Mouse (Mus musculus) embryo, embryonic 10.5 days (tissue): ENCODE measurements at regions not wholly inside any gene's neighbourhood (a gene's known extent, or its start where the extent isn't known, plus 50 kb on each side); places are given as distances from the start of the nearest gene placed in this dataset.

Experiments used
- DNase-seq: peaks from one replicate; pipeline ENCODE4 v3.0.0-alpha.2; 2015; ENCODE audit warnings: low spot score

GRCm38 (mm10) chr4:73051511-73051910 lies 199.1 kb upstream of the Aldoart1 start:
- DNase-seq = no peak

- no peak for DNase-seq
These were observed 195.4 kb upstream of the Aldoart1 start for GRCm38 (mm10) chr4:73047804-73048203.

GRCm38 (mm10) chr4:73044356-73044755 lies 191.9 kb upstream of the Aldoart1 start:
- no peak for DNase-seq

GRCm38 (mm10) chr4:73042672-73043071 lies 190.2 kb upstream of the Aldoart1 start:
- peak; percentile 81 for DNase-seq

- DNase-seq = no peak
These were observed 189.1 kb upstream of the Aldoart1 start for GRCm38 (mm10) chr4:73041486-73041885.

GRCm38 (mm10) chr4:72997686-72998085 lies 145.3 kb upstream of the Aldoart1 start:
- DNase-seq = no peak

GRCm38 (mm10) chr4:72996102-72996501 lies 143.7 kb upstream of the Aldoart1 start:
- DNase-seq = no peak

- peak; percentile 77 for DNase-seq
These were observed 94.0 kb upstream of the Aldoart1 start for GRCm38 (mm10) chr4:72946369-72946981.

- DNase-seq = no peak
These were observed 71.0 kb upstream of the Aldoart1 start for GRCm38 (mm10) chr4:72923396-72923795.

- DNase-seq = no peak
These were observed 62.6 kb upstream of the Aldoart1 start for GRCm38 (mm10) chr4:72914991-72915390.
